ENCODE assay signal across 12 mouse cellular contexts in genomic region chr8:4730942-4731341, GRCm38 (mm10). TPM values are rescaled to one million over a fixed set of nuclear protein-coding genes. Genes with fewer than 3 reads are reported as not detected.
DNase-seq lines count a peak whose midpoint lies in the region; ATAC-seq lines count a peak whose summit lies in the region.
"Had no signal": no experiment of that assay in that cellular context is flagged by ENCODE, and none has a peak within 500 bp of the region (broad histone marks: within the 10 kb centered on the region; RNA-seq: fewer than 3 reads in every experiment).

No protein-coding gene starts in this region.

- peaks cover 3% of the 10 kb centered on the region for H3K36me3 ChIP-seq in liver, embryonic 11.5 days (ENCODE audit: control insufficient read depth, insufficient read depth, low read length)

- H3K4me1 ChIP-seq in liver, embryonic 11.5 days (replicated peaks; ENCODE audit: control insufficient read depth, insufficient read depth, low read length): no peaks in the 10 kb centered on the region

- 50% methylated on average over 1 of the region's 1 CpGs for WGBS in liver, embryonic 11.5 days

- H3K4me3 ChIP-seq in liver, embryonic 11.5 days (ENCODE audit: low read depth, low read length): no peak overlapping the region

- H3K9me3 ChIP-seq in liver, embryonic 11.5 days (ENCODE audit: control insufficient read depth, low read length): no peaks in the 10 kb centered on the region; the same call in 1 of the 2 replicates

- no peak overlapping the region for H3K9ac ChIP-seq in liver, embryonic 11.5 days (ENCODE audit: low read depth, low read length)

- no peak overlapping the region for H3K27ac ChIP-seq in liver, embryonic 11.5 days (ENCODE audit: low read depth, low read length)

- DNase-seq in liver: peak; percentile 5
- no peak for DNase-seq in liver, embryonic 11.5 days (ENCODE audit: low spot score)
- DNase-seq in ZHBTc4 (ENCODE audit: low read depth, low spot score): peak; percentile 26
- DNase-seq in right cerebral cortex, postnatal 25 days: no peak
- no peak for DNase-seq in ovary, adult 18-20 months (ENCODE audit: low spot score)
- DNase-seq: cerebellum, adult 11 months; gastrocnemius, postnatal 10 days; lung, postnatal 14 days; spleen, adult 18-20 months had no signal

- H3K27me3 ChIP-seq in liver, embryonic 11.5 days (replicated peaks; ENCODE audit: control insufficient read depth, insufficient read depth, low read length): no peaks in the 10 kb centered on the region

- H3K4me2 ChIP-seq in liver, embryonic 11.5 days: no peak overlapping the region

- no peak for ATAC-seq in liver, embryonic 11.5 days (replicated peaks; ENCODE audit: low FRiP score)
- peak; percentile 65 for ATAC-seq in CD4-positive, CD25-positive, alpha-beta regulatory T cell, adult 4 months
- ATAC-seq in megakaryocyte-erythroid progenitor cell, adult 5-6 weeks (replicated peaks; ENCODE audit: low FRiP score, low TSS enrichment, poor library complexity, severe bottlenecking): peak; percentile 85
- ATAC-seq: inflammation-experienced regulatory T-cells, adult 6 months had no signal

RNA-seq across cellular contexts. Expression of gene Shcbp1, which starts 48.4 kb away (rescaled TPM):
- polyA plus RNA-seq in liver, embryonic 11.5 days (2014; fragmentation: Nextera tagmentation; extraction: Ambion mirVana): 65.9 and 85.2 TPM in 2 replicates
- polyA plus RNA-seq in CD4-positive, CD25-positive, alpha-beta regulatory T cell, adult 4 months (2017; shearing (Covaris generic)): 1 to 10 TPM; 3.7 to 6.1 TPM
- 34.7 and 35.1 TPM in 2 replicates for total RNA-seq in megakaryocyte-erythroid progenitor cell, adult 5-6 weeks (2014; fragmentation: Nextera tagmentation)
- total RNA-seq in megakaryocyte-erythroid progenitor cell, adult 5-6 weeks (2017): 38.5 and 105 TPM in 2 replicates

Comparison
In these comparisons a context has a peak if more than half of its experiments do, and no peak if none do; other contexts are left out.
1. DNase-seq: peak in liver (single experiment) and ZHBTc4 (single experiment); none in liver, embryonic 11.5 days (single experiment), right cerebral cortex, postnatal 25 days (single experiment) and ovary, adult 18-20 months (single experiment).